Mouse (Mus musculus) stomach, postnatal 0 days (tissue): ENCODE measurements around the gene Auts2. TPM values are rescaled to one million over a fixed set of nuclear protein-coding genes. Genes with fewer than 3 reads are reported as not detected.

Experiments used
- ATAC-seq: fragments of 200-750 bp; cut with Nextera tagmentation; 2 replicates; pipeline ENCODE4 v1.8.0; 2017; ENCODE audit not compliant: low FRiP score, low TSS enrichment
- DNase-seq: peaks from one replicate; pipeline ENCODE4 v3.0.0-alpha.2; 2016; ENCODE audit warnings: low spot score
- H3K27ac ChIP-seq: fragments of 300-500 bp; sonication (generic); replicated peaks from 2 replicates; pipeline ENCODE4 v1.5.1; 2014; ENCODE audit warnings: mild to moderate bottlenecking, control low read depth
- H3K27me3 ChIP-seq: fragments of 300-500 bp; sonication (generic); 2 replicates; pipeline ENCODE4 v1.6.1; 2014; ENCODE audit warnings: low read length; ENCODE audit not compliant: control insufficient read depth, insufficient read depth
- H3K36me3 ChIP-seq: fragments of 300-500 bp; sonication (generic); 2 replicates; pipeline ENCODE4 v1.6.1; 2014; ENCODE audit warnings: low read length, mixed read lengths; ENCODE audit not compliant: control insufficient read depth, insufficient read depth
- H3K4me1 ChIP-seq: fragments of 300-500 bp; sonication (generic); replicated peaks from 2 replicates; pipeline ENCODE4 v1.6.1; 2014; ENCODE audit warnings: antibody characterized with exemption; ENCODE audit not compliant: control insufficient read depth, insufficient read depth
- H3K4me2 ChIP-seq: fragments of 300-500 bp; sonication (generic); replicated peaks from 2 replicates; pipeline ENCODE4 v1.6.1; 2014; ENCODE audit warnings: low read depth, mild to moderate bottlenecking, control low read depth, moderate library complexity
- H3K4me3 ChIP-seq: fragments of 300-500 bp; sonication (generic); 2 replicates; pipeline ENCODE4 v1.5.1; 2014; ENCODE audit warnings: low read depth, low read length, control low read depth
- H3K9ac ChIP-seq: fragments of 300-500 bp; sonication (generic); 2 replicates; pipeline ENCODE4 v1.6.1; 2014; ENCODE audit warnings: mild to moderate bottlenecking, low read length, control low read depth, mixed read lengths
- H3K9me3 ChIP-seq: fragments of 300-500 bp; sonication (generic); 2 replicates; pipeline ENCODE4 v1.6.1; 2016; ENCODE audit warnings: low read length; ENCODE audit not compliant: control insufficient read depth
- CTCF ChIP-seq: IDR thresholded peaks from 2 replicates; pipeline ENCODE4 v1.5.1; 2016; ENCODE audit warnings: antibody characterized with exemption, low read depth, mild to moderate bottlenecking, moderate library complexity
- EP300 ChIP-seq: optimal IDR thresholded peaks from 2 replicates; pipeline ENCODE3; 2016; ENCODE audit warnings: antibody characterized with exemption
- WGBS: fragments of 180-500 bp; shearing (Covaris S2); extraction: QIAGEN DNeasy Blood & Tissue Kit; methylation state at CpG from one replicate; pipeline ENCODE4 v1.1.7; 2014; 5-methylcytosine and 5-hydroxymethylcytosine counted together
- polyA plus RNA-seq: library from polyadenylated mRNA; unstranded; fragments of >200 nt; fragmentation: Nextera tagmentation; extraction: Ambion mirVana; gene quantifications from 2 replicates; pipeline ENCODE4 v1.2.1, GENCODE M21; 2015

Auts2 gene
- polyA plus RNA-seq, 1 experiment from 2014 or later = 7.3 TPM

- Histone ChIP-seq H3K4me3 (no peak overlapping the region), H3K9ac (no peak overlapping the region), H3K4me2 (no peak overlapping the region), H3K9me3 (no peaks in the 10 kb centered on the region), H3K36me3 (no peaks in the 10 kb centered on the region), H3K4me1 (no peaks in the 10 kb centered on the region), H3K27me3 (no peaks in the 10 kb centered on the region), H3K27ac (no peak overlapping the region)
- ATAC-seq (no peak), DNase-seq (peak; percentile 20)
- TF ChIP-seq EP300 (no peak), CTCF (peak; percentile 60)
- WGBS = 58% methylated on average over 3 of the region's 3 CpGs
Observed at GRCm38 (mm10) chr5:132329171-132329936, 213.8 kb downstream of the Auts2 start.

GRCm38 (mm10) chr5:132324246-132324883, 218.8 kb downstream of the Auts2 start:
- TF ChIP-seq CTCF (no peak), EP300 (no peak)
- 63% methylated on average over 6 of the region's 6 CpGs for WGBS
- ATAC-seq (no peak), DNase-seq (no peak)
- H3K9ac ChIP-seq = no peak overlapping the region
- H3K4me2 ChIP-seq = no peak overlapping the region
- no peak overlapping the region for H3K27ac ChIP-seq
- no peaks in the 10 kb centered on the region for H3K27me3 ChIP-seq
- no peaks in the 10 kb centered on the region for H3K36me3 ChIP-seq
- no peaks in the 10 kb centered on the region for H3K4me1 ChIP-seq
- no peak overlapping the region for H3K4me3 ChIP-seq
- no peaks in the 10 kb centered on the region for H3K9me3 ChIP-seq

- DNase-seq (no peak), ATAC-seq (no peak)
- Histone ChIP-seq H3K4me1 (no peaks in the 10 kb centered on the region), H3K9ac (no peak overlapping the region), H3K4me2 (no peak overlapping the region), H3K4me3 (no peak overlapping the region), H3K9me3 (no peaks in the 10 kb centered on the region), H3K27me3 (no peaks in the 10 kb centered on the region), H3K27ac (no peak overlapping the region), H3K36me3 (no peaks in the 10 kb centered on the region)
- WGBS = 62% methylated on average over 4 of the region's 4 CpGs
- no peak for TF ChIP-seq EP300
- no peak for TF ChIP-seq CTCF
Observed at GRCm38 (mm10) chr5:132323608-132324007, 219.5 kb downstream of the Auts2 start.

- WGBS = 55% methylated on average over 4 of the region's 4 CpGs
- no peak for DNase-seq
- TF ChIP-seq CTCF (no peak), EP300 (no peak)
Observed at GRCm38 (mm10) chr5:132322971-132323370, 220.2 kb downstream of the Auts2 start.

GRCm38 (mm10) chr5:132318026-132318765, 224.9 kb downstream of the Auts2 start:
- H3K4me3 ChIP-seq = no peak overlapping the region
- H3K27me3 ChIP-seq = no peaks in the 10 kb centered on the region
- TF ChIP-seq EP300 = no peak
- no peak for TF ChIP-seq CTCF
- no peaks in the 10 kb centered on the region for H3K4me1 ChIP-seq
- H3K36me3 ChIP-seq = no peaks in the 10 kb centered on the region
- ATAC-seq (no peak), DNase-seq (no peak)
- no peak overlapping the region for H3K27ac ChIP-seq
- H3K9ac ChIP-seq = no peak overlapping the region
- no peaks in the 10 kb centered on the region for H3K9me3 ChIP-seq
- no peak overlapping the region for H3K4me2 ChIP-seq
- 82% methylated on average over 9 of the region's 9 CpGs for WGBS

More at GRCm38 (mm10) chr5:132322971-132323370, 220.2 kb downstream of the Auts2 start:
- Histone ChIP-seq H3K27ac (no peak overlapping the region), H3K27me3 (no peaks in the 10 kb centered on the region), H3K9ac (no peak overlapping the region), H3K4me3 (no peak overlapping the region), H3K9me3 (no peaks in the 10 kb centered on the region), H3K4me2 (no peak overlapping the region), H3K36me3 (no peaks in the 10 kb centered on the region), H3K4me1 (no peaks in the 10 kb centered on the region)
- ATAC-seq = no peak
